Mouse (Mus musculus) T-helper 2 cell (primary cell): ENCODE measurements at regions not wholly inside any gene's neighbourhood (a gene's known extent, or its start where the extent isn't known, plus 50 kb on each side); places are given as distances from the start of the nearest gene placed in this dataset.
"Not testable (repeated sequence)": the region's sequence is repeated elsewhere in the genome, so short reads cannot be mapped to it uniquely, and the experiment has no call there.

ENCODE experiments used
- in situ Hi-C: fragments of 300-600 bp; cut with MboI, MseI; formaldehyde crosslinking; loops from one replicate; pipeline ENCODE4 v1.15.1; 2025; ENCODE audit warnings: high pct_unique_total_duplicates

GRCm38 (mm10) chrX:50602881-50603280 lies 174.6 kb upstream of the Olfr1324 start:
- in situ Hi-C loops = not testable (repeated sequence)

DNA sequence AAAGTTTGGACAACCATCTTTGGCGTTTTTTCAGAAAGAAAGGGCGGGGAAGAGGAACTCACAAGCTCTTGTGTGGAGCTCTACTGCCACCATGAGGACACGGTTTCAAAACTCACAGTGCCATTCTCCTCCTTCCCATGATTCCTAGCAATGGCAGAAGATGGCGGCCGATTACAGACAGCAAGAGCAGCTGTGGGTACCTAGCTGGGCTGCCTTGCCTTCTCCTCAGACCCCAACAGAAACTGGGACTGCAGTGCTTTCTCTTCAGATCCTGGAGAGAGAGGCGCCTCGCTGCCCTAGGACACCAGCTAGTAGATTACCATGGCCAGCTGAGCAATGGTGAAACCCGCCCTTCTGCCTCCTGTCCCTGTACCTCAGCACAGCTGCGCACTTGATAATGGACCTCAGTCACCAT lies 174.2 kb upstream of the Olfr1324 start:
- in situ Hi-C loops = not testable (repeated sequence)

GRCm38 (mm10) chrX:50600262-50600661 lies 172.0 kb upstream of the Olfr1324 start:
- in situ Hi-C loops = not testable (repeated sequence)

GRCm38 (mm10) chrX:50599780-50600179 lies 171.5 kb upstream of the Olfr1324 start:
- in situ Hi-C loops = no loop called here

DNA sequence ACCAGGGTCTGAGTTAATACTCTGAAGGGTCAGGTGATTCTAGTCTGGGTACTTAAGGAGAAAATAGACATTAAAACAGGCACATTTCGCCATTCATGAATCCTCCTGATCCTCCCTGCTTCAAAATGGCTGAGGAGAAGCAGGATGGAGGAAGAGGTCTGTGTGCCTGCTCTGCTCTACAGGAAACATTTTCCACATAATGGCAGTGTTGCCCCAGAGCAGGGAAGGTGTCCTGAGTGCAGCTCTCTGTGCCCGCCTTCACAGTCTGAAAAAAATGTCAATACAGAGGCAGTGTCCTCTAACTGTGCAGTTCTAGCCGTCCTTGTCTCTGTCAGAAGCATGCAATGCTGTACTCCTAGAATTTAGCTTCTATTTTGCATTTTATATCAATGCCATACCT lies 169.3 kb upstream of the Olfr1324 start:
- in situ Hi-C loops = not testable (repeated sequence)

DNA sequence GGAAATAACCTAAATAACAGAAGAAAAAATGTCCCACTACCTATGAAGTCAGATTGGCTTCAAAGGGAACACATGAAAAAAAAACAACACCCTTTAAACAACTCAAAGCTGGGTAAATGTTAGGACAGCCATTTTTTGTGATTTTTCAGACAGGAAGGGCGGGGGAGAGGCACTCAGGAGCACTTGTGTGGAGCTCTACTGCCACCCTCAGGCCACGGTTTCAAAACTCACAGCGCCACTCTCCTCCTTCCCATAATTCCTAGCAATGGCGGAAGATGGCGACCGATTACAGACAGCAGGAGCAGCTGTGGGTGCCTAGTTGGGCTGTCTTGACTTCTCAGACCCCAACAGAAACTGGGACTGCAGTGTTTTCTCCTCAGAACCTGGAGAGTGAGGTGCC lies 168.8 kb upstream of the Olfr1324 start:
- in situ Hi-C loops = no loop called here

GRCm38 (mm10) chrX:50594976-50595375 lies 166.7 kb upstream of the Olfr1324 start:
- in situ Hi-C loops = not testable (repeated sequence)

- in situ Hi-C loops = no loop called here
These were observed 163.2 kb upstream of the Olfr1324 start for GRCm38 (mm10) chrX:50591477-50591876.

DNA sequence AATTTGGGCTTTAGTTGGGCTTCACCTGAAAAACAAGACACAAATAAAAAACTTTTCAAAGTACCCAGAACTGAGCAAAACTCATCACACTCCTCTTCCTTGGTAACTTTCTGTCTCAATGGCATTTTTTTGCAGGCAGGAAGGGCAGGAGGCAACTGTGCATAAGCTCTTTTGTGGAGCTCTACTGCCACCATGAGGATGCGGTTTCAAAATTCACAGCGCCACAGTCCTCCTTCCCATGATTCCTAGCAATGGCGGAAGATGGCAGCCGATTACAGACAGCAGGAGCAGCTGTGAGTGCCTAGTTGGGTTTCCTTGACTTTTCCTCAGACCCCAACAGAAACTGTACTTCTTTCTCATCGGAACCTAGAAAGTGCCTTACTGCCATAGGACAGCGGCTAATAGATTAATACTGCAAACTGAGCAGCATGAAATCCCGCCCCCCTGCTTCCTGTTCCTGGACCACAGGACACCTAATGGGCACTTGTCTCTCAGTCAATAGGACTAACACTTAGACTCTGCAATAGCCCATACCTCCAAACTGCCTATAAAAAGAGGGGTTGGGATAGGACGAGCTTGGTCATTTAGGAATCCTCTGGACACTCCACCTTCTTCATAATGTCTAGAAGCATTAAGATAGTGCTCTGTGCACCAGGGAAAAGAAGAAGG lies 162.5 kb upstream of the Olfr1324 start:
- in situ Hi-C loops = no loop called here

- in situ Hi-C loops = no loop called here
These were observed 160.6 kb upstream of the Olfr1324 start for GRCm38 (mm10) chrX:50588892-50589291.

GRCm38 (mm10) chrX:50583741-50584580 lies 155.7 kb upstream of the Olfr1324 start:
- in situ Hi-C loops = no loop called here

DNA sequence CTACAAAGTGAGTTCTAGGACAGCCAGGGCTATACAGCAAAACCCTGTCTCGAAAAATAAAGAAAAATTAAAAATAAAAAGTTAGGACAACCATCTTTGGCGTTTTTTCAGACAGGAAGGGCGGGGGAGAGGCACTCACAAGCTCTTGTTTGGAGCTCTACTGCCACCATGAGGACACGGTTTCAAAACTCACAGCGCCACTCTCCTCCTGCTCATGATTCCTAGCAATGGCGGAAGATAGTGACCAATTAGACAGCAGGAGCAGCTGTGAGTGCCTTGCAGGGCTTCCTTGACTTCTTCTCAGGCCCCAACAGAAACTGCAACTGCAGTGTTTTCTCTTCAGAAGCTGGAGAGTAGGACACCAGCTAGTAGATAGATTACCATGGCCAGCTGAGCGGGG lies 151.9 kb upstream of the Olfr1324 start:
- in situ Hi-C loops = no loop called here

DNA sequence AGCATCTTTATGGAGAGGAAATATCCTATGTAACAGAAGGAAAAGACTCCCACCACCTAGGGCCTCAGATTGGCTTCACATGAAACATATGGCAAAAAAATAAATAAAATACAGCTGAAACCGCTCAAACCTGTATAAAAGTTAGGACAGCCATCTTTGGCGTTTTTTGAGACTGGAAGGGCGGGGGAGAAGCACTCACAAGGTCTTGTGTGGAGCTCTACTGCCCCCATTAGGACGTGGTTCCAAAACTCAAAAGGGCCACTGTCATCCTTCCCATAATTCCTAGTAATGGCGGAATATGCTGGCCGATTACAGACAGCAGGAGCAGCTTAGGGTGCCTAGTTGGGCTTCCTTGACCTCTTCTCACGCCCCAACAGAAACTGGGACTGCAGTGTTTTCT lies 148.5 kb upstream of the Olfr1324 start:
- in situ Hi-C loops = loop anchor here (5.0 kb wide), 1 partner anchor 35 kb away; no protein-coding TSS in a partner anchor

DNA sequence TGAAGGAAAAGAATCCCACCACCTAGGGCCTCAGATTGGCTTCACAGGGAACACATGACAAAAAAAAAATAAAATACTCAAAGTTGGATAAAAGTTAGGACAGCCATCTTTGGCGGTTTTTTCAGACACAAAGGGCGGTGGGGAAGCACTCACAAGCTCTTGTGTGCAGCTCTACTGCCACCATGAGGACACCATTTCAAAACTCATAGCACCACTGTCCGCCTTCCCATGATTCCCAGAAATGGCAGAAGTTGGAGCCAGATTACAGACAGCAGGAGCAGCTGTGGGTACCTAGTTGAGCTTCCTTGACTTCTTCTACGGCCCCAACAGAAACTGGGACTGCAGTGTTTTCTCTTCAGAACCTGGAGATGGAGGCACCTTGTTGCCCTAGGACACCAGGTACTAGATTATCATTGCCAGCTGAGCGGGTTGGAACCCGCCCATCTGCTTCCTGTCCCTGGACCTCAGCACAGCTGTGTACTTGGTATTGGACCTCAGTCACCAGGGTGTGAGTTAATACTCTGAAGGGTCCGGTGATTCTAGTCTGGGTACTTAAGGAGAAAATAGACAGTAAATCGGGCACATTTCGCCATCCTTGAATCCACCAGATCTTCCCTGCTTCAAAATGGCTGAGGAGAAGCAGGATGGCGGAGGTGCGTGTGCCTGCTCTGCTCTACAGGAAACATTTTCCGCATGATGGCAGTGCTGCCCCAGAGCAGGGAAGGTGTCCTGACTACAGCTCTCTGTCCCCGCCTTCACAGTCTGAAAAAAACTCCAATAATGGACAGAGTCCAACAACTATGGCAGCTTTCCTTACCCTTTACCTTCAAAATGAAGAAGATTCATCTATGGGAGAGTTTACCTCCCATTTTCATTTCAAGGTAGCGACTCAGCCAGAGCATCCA lies 144.1 kb upstream of the Olfr1324 start:
- in situ Hi-C loops = loop anchor here (25.0 kb wide), 1 partner anchor 1935 kb away; no protein-coding TSS in a partner anchor

GRCm38 (mm10) chrX:50569087-50569486 lies 140.8 kb upstream of the Olfr1324 start:
- in situ Hi-C loops = loop anchor here (25.0 kb wide), 1 partner anchor 1932 kb away; no protein-coding TSS in a partner anchor

DNA sequence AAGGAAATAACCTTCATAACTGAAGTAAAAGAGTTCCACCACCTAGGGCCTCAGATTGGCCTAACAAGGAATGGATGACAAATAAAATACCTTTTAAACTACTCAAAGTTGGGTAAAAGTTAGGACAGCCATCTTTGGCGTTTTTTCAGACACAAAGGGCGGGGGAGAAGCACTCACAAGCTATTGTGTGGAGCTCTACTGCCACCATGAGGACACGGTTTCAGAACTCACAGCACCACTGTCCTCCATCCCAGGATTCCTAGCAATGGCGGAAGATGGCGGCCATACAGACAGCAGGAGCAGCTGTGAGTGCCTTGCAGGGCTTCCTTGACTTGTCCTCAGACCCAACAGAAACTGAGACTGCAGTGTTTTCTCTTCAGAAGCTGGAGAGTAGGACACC lies 138.0 kb upstream of the Olfr1324 start:
- in situ Hi-C loops = loop anchor here (25.0 kb wide), 1 partner anchor 1929 kb away; no protein-coding TSS in a partner anchor

GRCm38 (mm10) chrX:50565031-50565430 lies 136.7 kb upstream of the Olfr1324 start:
- in situ Hi-C loops = loop anchor here (25.0 kb wide), 1 partner anchor 1928 kb away; no protein-coding TSS in a partner anchor

- in situ Hi-C loops = loop anchor here (25.0 kb wide), 1 partner anchor 1924 kb away; no protein-coding TSS in a partner anchor
These were observed 132.6 kb upstream of the Olfr1324 start for GRCm38 (mm10) chrX:50560915-50561314.

GRCm38 (mm10) chrX:50550297-50550696 lies 122.0 kb upstream of the Olfr1324 start:
- in situ Hi-C loops = loop anchor here (25.0 kb wide), 1 partner anchor 1913 kb away; no protein-coding TSS in a partner anchor

DNA sequence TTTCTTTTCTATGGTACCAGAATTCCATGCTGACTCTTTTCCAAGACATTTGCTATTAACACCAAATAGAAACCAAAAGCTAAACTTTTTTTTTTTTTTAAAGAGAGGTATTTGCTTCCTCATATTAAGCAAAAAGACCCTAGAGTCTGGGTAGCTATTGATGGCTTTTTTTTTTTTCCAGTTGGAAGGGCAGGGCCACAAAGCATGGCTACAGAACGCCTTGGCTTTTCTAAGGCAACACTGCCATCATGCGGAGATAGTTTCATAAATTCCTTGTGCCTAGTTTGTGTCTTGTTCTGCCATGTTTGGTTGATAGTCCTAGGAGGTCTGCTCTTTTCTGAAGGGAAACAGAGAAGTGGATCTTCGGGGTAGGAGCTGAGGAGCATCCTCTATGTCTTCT lies 121.4 kb upstream of the Olfr1324 start:
- in situ Hi-C loops = loop anchor here (25.0 kb wide), 1 partner anchor 1912 kb away; no protein-coding TSS in a partner anchor

DNA sequence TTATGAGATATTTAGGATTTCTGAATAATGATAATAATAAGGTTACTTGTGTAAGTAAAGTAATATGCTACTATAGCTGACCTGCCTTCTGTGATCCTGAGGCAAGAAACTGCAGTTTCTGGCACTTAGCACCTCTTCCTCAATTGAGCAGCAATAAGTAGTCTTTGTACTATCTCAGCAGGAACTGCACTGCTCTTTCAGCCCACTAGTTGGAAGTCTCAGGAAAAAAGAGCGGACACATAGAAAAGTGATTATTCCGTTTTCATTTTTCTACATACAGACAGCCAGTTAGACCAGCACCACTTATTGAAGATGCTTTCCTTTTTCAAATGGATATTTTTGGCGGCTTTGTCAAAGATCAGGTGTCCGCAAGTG lies 109.5 kb upstream of the Olfr1324 start:
- in situ Hi-C loops = not testable (repeated sequence)
